Mouse (Mus musculus) hindbrain, embryonic 11.5 days (tissue): ENCODE results near the gene Slc36a2. TPM values are rescaled to one million over a fixed set of nuclear protein-coding genes. Genes with fewer than 3 reads are reported as not detected.

ENCODE experiments used
- ATAC-seq: fragments of 200-750 bp; cut with Nextera tagmentation; 2 replicates; pipeline ENCODE4 v1.8.0; 2017; ENCODE audit warnings: mild to moderate bottlenecking, moderate TSS enrichment, moderate library complexity; ENCODE audit not compliant: low FRiP score
- DNase-seq: peaks from one replicate; pipeline ENCODE4 v3.0.0-alpha.2; 2015; ENCODE audit warnings: low spot score
- H3K27ac ChIP-seq: fragments of 300-500 bp; sonication (generic); 2 replicates; pipeline ENCODE4 v1.5.1; 2014; ENCODE audit warnings: mild to moderate bottlenecking, low read depth, low read length
- H3K27me3 ChIP-seq: fragments of 300-500 bp; sonication (generic); 2 replicates; pipeline ENCODE4 v1.6.1; 2014; ENCODE audit warnings: mild to moderate bottlenecking, low read length, moderate library complexity, mixed read lengths; ENCODE audit not compliant: control insufficient read depth, insufficient read depth
- H3K36me3 ChIP-seq: fragments of 300-500 bp; sonication (generic); 2 replicates; pipeline ENCODE4 v1.6.1; 2014; ENCODE audit warnings: mild to moderate bottlenecking, low read length, moderate library complexity, mixed read lengths; ENCODE audit not compliant: control insufficient read depth, insufficient read depth
- H3K4me1 ChIP-seq: fragments of 300-500 bp; sonication (generic); replicated peaks from 2 replicates; pipeline ENCODE4 v1.6.1; 2014; ENCODE audit warnings: low read length, mixed read lengths; ENCODE audit not compliant: control insufficient read depth, insufficient read depth
- H3K4me2 ChIP-seq: fragments of 300-500 bp; sonication (generic); replicated peaks from 2 replicates; pipeline ENCODE4 v1.6.1; 2014; ENCODE audit warnings: mild to moderate bottlenecking, low read depth, low read length
- H3K4me3 ChIP-seq: fragments of 300-500 bp; sonication (generic); 2 replicates; pipeline ENCODE4 v1.5.1; 2014; ENCODE audit warnings: low read depth, low read length
- H3K9ac ChIP-seq: fragments of 300-500 bp; sonication (generic); 2 replicates; pipeline ENCODE4 v1.6.1; 2014; ENCODE audit warnings: low read depth, low read length
- H3K9me3 ChIP-seq: fragments of 300-500 bp; sonication (generic); 2 replicates; pipeline ENCODE4 v1.6.1; 2016; ENCODE audit warnings: low read length; ENCODE audit not compliant: control insufficient read depth
- WGBS: fragments of 180-500 bp; shearing (Covaris S2); extraction: QIAGEN DNeasy Blood & Tissue Kit; methylation state at CpG from one replicate; pipeline ENCODE4 v1.1.7; 2014; 5-methylcytosine and 5-hydroxymethylcytosine counted together
- polyA plus RNA-seq: library from polyadenylated mRNA; unstranded; fragments of >200 nt; fragmentation: Nextera tagmentation; extraction: Ambion mirVana; gene quantifications from 2 replicates; pipeline ENCODE4 v1.2.1, GENCODE M21; 2014

Slc36a2 gene
- polyA plus RNA-seq, 1 experiment from 2014 or later, result 0.65 TPM

- ATAC-seq, result no peak
- H3K4me2 ChIP-seq, result no peak overlapping the region
- no peaks in the 10 kb centered on the region for H3K36me3 ChIP-seq
- H3K4me3 ChIP-seq, result no peak overlapping the region
- DNase-seq, result no peak
- WGBS, result 88% methylated on average over 1 of the region's 1 CpGs
- H3K9ac ChIP-seq, result no peak overlapping the region
- no peaks in the 10 kb centered on the region for H3K9me3 ChIP-seq
- no peaks in the 10 kb centered on the region for H3K27me3 ChIP-seq
- no peaks in the 10 kb centered on the region for H3K4me1 ChIP-seq
- no peak overlapping the region for H3K27ac ChIP-seq
These were observed 50.5 kb downstream of the Slc36a2 start for GRCm38 (mm10) chr11:55134407-55134806.

- WGBS, result 100% methylated on average over 1 of the region's 1 CpGs
- H3K9ac ChIP-seq, result no peak overlapping the region
- ATAC-seq (no peak), DNase-seq (no peak)
- H3K4me3 ChIP-seq, result no peak overlapping the region
- H3K36me3 ChIP-seq, result no peaks in the 10 kb centered on the region
- no peaks in the 10 kb centered on the region for H3K27me3 ChIP-seq
- H3K4me2 ChIP-seq, result no peak overlapping the region
- H3K27ac ChIP-seq, result no peak overlapping the region
- H3K9me3 ChIP-seq, result no peaks in the 10 kb centered on the region
- no peaks in the 10 kb centered on the region for H3K4me1 ChIP-seq
These were observed 51.7 kb downstream of the Slc36a2 start for GRCm38 (mm10) chr11:55133204-55133603.

DNA sequence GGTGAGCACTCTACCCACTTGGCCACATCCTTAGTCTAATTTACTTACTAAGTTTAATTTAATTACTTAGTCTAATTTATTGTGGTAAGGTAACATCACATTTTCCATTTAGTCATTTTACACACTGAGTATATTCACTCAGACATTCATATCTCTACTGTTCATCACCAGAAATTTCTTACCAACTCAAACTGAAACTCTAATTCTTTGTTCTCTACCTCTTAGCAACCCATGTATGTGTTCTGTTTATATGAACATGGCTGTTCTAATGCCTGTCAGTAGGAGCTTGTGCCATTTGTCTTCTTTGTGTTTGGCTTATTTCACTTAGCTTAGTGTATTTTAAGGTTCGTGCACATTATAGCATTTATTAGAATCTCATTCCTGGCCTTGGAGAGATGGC, 52.9 kb downstream of the Slc36a2 start:
- DNase-seq, result no peak
- H3K9me3 ChIP-seq, result no peaks in the 10 kb centered on the region
- no peak overlapping the region for H3K27ac ChIP-seq
- no peak overlapping the region for H3K9ac ChIP-seq
- no peak overlapping the region for H3K4me3 ChIP-seq
- 89% methylated on average over 1 of the region's 1 CpGs for WGBS
- ATAC-seq, result no peak
- H3K4me2 ChIP-seq, result no peak overlapping the region
- no peaks in the 10 kb centered on the region for H3K4me1 ChIP-seq
- H3K36me3 ChIP-seq, result no peaks in the 10 kb centered on the region
- H3K27me3 ChIP-seq, result no peaks in the 10 kb centered on the region

DNA sequence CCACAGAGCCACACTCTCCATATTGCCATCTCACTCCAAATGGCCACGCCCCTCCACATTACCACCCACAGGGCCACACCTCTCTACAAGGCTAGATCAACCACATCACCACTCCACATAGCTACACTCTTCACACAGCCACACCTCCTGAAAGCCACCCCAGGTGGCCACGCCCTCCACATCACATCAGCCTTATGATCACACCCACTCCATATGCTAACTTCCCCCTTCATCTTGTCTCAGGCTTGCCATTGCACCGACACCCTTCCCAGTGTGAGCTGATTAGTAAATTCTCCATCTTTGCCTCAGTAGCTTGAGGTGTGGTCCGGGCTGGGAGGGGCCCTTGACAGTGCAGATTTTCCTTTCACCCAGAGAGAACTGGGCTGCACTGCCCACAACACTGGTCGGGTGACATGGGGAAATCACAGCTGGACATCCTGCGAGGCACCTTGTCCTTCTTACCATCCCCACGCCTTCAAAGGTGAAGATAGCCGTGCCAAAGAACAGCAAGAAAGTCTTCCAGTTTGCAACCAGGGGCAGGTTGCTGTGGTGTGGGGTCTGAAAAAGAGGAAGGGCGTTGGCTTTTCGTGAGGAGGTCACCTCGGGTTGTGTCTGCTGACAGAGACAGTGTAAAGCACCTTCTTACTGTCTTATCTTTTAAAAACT, 53.7 kb downstream of the Slc36a2 start:
- no peaks in the 10 kb centered on the region for H3K4me1 ChIP-seq
- no peaks in the 10 kb centered on the region for H3K9me3 ChIP-seq
- H3K36me3 ChIP-seq, result no peaks in the 10 kb centered on the region
- WGBS, result 92% methylated on average over 11 of the region's 11 CpGs
- ATAC-seq (no peak), DNase-seq (no peak)
- H3K27ac ChIP-seq, result no peak overlapping the region
- no peak overlapping the region for H3K4me2 ChIP-seq
- H3K9ac ChIP-seq, result no peak overlapping the region
- no peak overlapping the region for H3K4me3 ChIP-seq
- H3K27me3 ChIP-seq, result no peaks in the 10 kb centered on the region

GRCm38 (mm10) chr11:55128411-55128810, 56.5 kb downstream of the Slc36a2 start:
- Histone ChIP-seq H3K4me3 (no peak overlapping the region), H3K9ac (no peak overlapping the region), H3K27me3 (no peaks in the 10 kb centered on the region), H3K27ac (no peak overlapping the region), H3K9me3 (no peaks in the 10 kb centered on the region), H3K4me2 (no peak overlapping the region), H3K36me3 (no peaks in the 10 kb centered on the region), H3K4me1 (no peaks in the 10 kb centered on the region)
- 87% methylated on average over 3 of the region's 3 CpGs for WGBS
- ATAC-seq (no peak), DNase-seq (no peak)

DNA sequence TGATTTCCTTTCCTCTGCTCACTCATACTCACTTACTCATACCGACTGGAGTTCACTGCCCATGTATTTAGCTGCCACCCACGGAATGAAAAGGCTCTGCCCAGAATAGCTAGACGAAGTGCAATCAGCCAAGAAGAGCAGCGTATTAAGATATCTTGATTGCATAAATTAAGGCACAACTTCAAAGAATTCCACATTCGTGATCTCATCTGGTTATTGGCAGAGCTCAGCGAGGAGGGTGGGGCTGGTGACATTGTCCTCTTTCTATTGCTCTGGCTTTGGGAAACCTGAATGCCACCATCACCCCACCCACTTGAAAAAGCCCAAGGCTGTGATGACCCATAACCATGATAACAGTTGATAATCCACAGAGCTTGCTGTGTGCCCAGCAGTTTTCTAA, 56.9 kb downstream of the Slc36a2 start:
- Histone ChIP-seq H3K9ac (no peak overlapping the region), H3K27ac (no peak overlapping the region), H3K9me3 (no peaks in the 10 kb centered on the region), H3K4me2 (no peak overlapping the region), H3K4me1 (no peaks in the 10 kb centered on the region), H3K27me3 (no peaks in the 10 kb centered on the region), H3K4me3 (no peak overlapping the region), H3K36me3 (no peaks in the 10 kb centered on the region)
- 80% methylated on average over 6 of the region's 6 CpGs for WGBS
- ATAC-seq, result no peak
- no peak for DNase-seq

DNA sequence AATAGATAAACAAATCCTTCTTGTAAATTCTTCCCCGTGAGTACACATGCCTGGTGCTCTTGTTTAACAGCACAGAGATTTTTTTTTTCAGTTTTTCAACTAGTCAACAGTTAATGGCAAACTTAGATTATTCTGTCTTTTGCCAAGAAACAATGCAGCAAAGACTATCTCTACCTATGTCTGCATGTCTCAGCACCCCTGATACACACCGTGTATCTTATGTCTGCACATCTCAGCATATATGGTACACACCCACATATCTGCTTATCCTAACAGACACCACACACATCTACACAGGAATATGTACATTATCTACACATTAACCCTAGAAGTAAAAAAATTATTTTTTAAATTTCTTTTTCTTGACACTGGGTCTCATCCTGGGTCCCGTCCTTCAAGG, 58.2 kb downstream of the Slc36a2 start:
- Histone ChIP-seq H3K27me3 (no peaks in the 10 kb centered on the region), H3K4me3 (no peak overlapping the region), H3K9me3 (no peaks in the 10 kb centered on the region), H3K4me1 (no peaks in the 10 kb centered on the region), H3K27ac (no peak overlapping the region), H3K36me3 (no peaks in the 10 kb centered on the region), H3K9ac (no peak overlapping the region), H3K4me2 (no peak overlapping the region)
- ATAC-seq (no peak), DNase-seq (no peak)
- 89% methylated on average over 3 of the region's 3 CpGs for WGBS

DNA sequence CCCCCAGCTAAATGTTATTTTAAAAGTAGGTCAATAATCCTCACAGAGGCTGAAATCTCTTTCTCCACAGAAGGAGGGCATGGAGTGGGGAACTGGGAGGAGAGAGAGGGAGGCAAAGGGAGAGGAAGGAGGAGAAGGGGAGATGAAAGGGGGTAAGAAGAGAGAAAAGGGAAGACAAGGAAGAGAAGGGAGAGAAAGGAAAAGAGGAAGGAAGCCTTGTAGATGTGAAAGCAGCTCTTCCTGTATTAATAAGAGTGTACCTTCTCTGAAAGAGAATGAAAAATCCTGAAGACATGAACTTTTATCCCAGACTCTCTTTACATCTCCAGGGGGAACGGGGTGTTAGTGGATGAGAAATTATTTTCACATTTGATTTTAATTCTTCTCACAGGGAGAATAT, 63.4 kb downstream of the Slc36a2 start:
- Histone ChIP-seq H3K4me3 (no peak overlapping the region), H3K4me2 (no peak overlapping the region), H3K9ac (no peak overlapping the region), H3K36me3 (no peaks in the 10 kb centered on the region), H3K27me3 (no peaks in the 10 kb centered on the region), H3K9me3 (no peaks in the 10 kb centered on the region), H3K4me1 (no peaks in the 10 kb centered on the region), H3K27ac (no peak overlapping the region)
- WGBS, result 97% methylated on average over 1 of the region's 1 CpGs
- DNase-seq (no peak), ATAC-seq (no peak)

GRCm38 (mm10) chr11:55120821-55121271, 64.0 kb downstream of the Slc36a2 start:
- Histone ChIP-seq H3K27ac (no peak overlapping the region), H3K9me3 (no peaks in the 10 kb centered on the region), H3K9ac (no peak overlapping the region), H3K4me3 (no peak overlapping the region), H3K4me1 (no peaks in the 10 kb centered on the region), H3K36me3 (no peaks in the 10 kb centered on the region), H3K27me3 (no peaks in the 10 kb centered on the region), H3K4me2 (no peak overlapping the region)
- no peak for DNase-seq
- 86% methylated on average over 8 of the region's 8 CpGs for WGBS
- ATAC-seq, result no peak
